Mouse (Mus musculus) fat pad, adult 2 months (tissue): ENCODE measurements at regions not wholly inside any gene's neighbourhood (a gene's known extent, or its start where the extent isn't known, plus 50 kb on each side); places are given as distances from the start of the nearest gene placed in this dataset.

Source experiments
- DNase-seq: peaks from one replicate; pipeline ENCODE4 v3.0.0-alpha.2; 2011; ENCODE audit warnings: low read depth, low spot score; ENCODE audit errors: extremely low read depth

DNA sequence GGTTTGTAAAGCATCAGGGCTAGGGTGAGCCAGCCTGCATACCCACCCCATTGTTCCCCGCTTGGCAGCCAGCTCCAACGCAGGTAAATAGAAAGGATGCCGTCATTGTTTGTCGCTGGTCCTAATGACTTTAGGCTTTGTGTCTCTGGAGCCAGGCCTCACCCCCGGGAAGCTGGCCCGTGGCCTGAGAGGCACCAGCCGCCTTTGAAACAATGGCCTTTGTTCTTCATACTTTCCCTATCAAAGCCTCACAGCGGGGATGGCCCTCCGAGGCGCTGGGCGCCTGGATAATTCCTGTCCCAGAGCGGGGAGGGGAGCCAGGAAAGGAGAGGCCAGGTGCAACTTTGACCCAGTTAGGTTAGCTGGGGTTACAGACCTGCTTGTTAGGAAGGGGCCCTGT is 495.0 kb downstream of the Med13l start:
- no peak for DNase-seq

DNA sequence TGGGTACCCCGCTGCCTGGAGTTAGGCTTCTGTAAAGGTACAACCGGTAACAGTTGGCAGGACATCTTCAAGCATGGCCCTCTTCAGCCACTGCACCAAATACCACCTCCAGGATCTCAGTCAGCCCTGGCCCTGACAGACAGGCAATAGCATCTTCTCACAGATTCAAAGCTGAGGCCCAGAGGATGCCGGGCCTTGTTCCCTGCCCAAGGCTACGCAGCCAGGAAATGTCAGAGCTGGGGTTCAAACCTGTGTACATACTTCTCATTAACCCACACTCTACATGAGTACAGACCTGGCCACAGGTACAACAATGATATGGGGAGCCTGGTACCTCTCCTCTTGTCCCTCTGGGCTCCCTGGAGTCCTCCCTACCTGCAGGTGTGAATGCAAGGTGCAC is 497.3 kb downstream of the Med13l start:
- no peak for DNase-seq

DNA sequence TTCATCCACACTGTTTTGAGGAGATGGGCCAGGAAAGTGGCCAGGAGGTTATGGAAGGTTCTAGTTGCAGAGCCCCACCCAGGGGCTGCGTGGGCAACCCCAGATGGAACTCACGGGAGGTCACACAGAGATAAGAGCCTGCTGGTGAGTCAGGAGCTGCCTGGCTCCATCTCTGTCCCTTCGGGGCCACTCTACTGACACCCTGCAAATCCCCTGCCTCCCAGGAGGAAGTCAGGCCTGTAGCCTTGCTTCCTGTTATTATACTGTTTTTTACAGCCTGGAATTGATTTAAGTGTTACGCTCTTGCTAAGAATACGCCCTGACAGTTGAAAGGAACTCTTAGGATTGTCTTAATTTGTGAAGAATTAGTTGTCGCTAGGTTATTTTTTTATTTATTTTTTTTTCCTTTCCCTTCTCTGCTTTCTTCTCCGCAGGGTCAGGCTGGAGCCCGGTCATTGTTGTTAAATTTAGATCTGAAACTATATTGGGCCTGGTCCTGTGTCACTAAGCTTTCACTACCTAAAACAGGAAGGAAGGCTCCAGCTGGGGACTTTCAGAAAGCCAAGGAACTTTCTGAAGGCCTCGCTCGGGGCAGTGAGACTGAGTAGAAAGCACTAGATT is 497.9 kb downstream of the Med13l start:
- DNase-seq = no peak

DNA sequence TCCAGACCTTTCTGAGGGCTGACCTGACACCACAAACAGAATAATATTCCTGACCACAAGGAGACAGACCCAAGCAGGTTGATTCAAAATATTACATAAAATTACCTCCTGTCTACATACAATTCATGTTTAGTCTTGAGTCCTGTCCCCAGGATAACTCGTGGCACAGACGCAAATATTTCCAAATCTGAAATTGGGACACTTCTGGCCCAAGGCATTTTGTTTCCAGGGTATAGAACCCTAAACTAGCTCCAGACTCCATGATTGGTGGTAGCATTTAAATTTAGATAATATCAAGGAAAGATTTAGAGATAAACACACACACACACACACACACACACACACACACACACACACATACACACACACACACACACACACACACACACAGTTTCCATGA is 498.7 kb downstream of the Med13l start:
- peak; percentile 59 for DNase-seq

DNA sequence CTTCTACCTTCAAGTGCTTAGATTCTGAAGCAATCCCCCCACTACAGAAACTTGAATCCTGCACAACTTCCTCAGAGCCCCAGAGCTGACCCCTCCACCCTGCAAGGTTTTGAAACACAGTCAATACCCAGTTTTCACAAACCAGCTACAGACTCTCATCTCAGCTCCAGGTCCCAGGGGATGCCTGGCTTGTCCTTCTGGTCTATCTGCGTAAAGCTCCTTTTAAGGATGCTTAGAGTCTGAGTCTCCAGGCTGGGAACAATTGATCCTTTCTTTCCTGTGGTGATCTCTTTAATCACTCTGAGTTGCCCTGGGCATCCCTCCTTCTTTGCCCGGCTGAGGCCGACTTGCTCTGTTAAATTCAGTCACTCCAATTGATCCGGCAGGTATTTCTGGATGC is 500.4 kb downstream of the Med13l start:
- no peak for DNase-seq

DNA sequence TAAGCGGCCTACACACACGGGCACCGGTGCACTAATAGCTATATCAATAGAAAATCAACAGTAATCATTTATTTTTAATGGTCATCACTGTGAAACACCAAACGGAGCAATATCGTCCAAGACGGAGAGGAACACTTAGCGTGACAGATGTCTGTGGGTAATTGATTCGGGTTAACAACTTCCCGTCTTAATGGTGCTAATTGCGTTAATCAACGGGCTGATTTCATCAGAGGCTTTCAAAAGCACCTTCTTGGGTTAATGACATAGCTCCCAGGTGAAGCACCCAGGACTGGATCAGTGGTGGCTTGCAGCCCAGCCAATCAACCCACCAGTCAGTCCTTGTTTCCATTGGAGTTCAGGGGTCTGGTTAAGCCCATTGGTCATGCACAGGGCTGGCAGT is 502.0 kb downstream of the Med13l start:
- no peak for DNase-seq

DNA sequence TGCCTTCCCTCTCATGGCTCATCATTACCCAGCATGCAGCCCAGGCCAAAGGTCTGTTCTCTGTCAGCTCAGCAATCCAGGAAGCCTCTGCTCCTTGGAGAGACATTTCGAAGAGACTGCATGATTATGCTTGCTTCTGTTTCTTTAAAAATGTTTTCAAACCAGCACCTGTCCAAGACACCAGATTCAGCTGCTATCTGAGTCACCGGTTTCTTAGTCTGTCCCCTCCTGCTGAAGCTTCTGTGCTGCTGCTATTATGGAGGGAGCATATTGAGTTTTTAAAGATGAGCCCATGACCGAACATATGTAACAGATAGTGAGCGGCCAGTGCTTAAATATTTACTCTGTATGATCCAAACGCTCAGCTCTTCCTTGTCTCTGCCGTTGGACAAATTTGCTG is 506.2 kb downstream of the Med13l start:
- DNase-seq = no peak

DNA sequence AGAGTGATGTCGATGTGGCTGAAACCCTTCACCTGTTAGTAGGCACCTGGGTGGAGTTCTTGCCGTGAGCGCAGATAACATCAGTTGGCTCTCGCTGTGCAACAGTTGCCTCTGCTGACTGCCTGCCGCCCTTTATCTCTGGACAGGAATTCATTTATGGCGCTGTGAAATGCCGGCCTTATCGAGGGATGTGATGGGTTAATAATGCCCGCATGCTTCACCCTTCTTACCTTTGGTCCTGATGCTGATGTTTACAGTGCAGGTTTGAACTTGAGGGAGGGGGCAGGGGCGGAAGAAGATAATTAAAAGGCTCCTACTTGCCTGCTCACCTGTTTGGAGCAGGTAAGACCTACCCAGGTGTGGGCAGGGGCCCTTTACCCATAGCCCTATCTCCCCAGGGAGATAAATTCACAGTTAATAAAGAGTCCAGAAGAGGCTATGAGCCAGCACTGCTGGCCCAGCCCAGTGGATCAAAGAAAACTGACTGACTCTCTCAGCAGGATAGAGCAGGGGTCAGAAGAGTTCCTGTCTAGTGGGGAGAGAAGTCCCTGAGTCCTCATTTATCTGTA is 509.4 kb downstream of the Med13l start:
- no peak for DNase-seq

DNA sequence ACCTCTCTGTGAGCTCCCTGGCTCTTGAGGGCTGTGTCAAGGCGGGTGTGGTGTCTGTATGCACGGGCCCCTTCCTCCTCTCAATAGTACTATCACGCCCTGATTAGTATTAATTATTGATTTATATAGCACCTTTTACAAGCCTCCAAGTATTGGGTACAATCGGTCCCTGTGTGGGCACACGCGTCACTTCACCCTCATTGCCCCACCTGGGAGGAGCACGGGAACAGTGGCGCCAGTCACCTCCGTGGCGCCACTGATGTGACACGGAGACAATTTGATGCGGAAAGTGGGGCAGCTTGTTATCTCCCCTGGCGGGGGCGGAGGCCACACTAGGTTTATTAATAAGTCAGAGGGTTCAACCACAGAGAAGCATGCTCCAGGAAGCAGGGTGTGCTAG is 512.2 kb downstream of the Med13l start:
- DNase-seq = no peak

DNA sequence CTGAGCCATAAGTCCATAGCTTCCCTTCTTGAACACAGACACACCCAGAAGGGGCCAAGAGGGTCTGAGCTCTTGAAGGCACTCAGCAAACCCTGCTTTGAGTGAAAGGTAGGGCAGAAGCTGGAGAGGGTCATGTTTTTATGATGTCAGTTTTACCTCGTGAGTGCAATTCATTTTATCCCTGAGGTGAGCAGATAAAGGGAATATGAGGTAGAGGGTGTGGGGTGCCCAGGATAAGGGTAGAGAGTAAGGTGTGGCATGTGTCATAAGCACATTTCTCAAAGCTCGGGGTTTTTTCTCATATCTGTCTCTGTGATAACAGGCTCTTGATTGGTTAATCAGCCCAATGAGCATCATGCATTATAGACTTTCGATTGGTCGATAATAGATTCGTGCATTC is 520.3 kb downstream of the Med13l start:
- DNase-seq = no peak

DNA sequence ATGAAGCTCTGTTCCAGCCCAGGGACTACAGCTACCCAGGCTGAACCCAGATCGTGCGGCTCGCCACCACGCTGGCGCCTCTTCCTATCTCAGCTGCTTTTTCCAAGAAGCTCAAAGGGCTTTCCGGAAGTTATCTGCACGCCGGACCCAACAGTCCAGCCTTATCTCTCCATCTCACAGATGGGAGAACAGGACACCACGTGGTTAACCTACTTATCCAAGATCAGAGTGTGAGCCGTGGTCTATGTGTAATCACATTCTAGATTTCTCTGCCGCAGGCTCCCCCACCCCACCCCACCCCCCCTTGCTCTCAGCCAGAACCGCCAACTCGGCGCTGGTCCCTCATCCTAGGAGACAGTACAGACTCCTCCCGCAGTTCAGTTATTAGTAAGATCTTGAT is 522.4 kb downstream of the Med13l start:
- DNase-seq = no peak

DNA sequence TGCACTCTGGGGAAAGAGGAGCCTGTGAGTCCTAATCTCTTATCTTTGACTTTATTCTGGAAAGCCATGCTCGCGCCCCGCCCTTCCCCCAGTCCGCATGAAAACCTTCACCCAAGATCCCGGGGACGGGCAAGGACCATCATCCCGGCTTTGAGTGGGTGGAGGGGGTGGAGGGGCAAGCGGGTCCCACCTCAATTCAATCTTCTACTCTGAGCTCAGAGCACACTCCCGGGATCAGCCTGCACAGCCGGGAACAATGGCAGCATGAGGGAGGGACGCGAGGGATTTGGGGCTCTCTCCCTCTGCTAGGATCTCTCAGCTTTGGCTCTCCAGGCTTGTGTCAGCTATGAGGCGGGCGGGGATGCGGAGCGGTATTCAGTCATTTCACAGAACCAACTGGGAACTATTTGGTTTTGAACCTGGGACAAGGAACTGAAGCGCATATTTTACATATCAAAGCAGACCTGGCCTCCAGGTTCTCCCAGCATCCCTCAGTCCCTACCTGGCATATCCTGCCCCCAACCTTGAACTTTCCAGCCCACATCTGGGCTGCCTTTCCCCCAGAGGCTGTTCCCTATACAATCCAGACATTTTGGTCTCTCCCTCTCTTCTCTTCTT is 537.2 kb downstream of the Med13l start:
- no peak for DNase-seq

DNA sequence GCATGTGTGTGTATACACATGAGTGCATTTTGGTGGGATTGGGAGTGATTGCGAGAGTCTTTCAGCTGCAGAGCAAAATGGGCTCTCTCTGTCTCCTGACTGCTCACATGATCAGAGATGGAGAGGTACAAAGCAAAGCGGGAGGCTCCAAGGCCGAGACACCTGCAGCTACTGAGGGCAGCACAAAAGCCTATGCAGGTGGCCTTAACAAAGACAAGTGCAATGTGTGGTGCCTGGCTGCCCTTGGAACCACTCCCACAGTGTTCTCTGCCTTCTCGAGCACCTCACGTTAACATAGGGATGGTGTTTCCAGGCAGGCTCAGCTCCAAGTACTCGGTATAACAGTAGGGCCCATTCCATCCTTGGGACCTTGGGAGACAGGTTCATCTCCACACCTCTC is 539.3 kb downstream of the Med13l start:
- DNase-seq = no peak

DNA sequence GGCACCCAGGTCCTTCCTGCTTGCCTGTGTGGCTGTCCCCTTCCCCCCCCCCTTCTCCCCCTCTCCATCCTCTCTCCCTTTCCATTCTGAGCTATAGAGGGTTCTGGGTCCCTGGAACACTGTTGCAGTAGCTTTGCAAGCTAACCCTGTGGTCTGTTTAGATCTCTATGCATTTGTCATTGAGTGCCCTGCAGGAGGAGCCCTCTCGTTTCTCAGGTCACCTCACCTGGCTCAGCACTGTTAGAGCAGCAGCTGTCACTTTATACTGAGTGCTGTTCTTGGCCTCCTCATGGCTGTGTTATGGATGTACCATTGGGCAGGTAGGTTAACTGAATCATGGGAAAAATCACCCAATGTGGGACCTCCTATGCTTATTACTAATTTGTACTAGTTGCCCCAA is 543.0 kb downstream of the Med13l start:
- DNase-seq = no peak

DNA sequence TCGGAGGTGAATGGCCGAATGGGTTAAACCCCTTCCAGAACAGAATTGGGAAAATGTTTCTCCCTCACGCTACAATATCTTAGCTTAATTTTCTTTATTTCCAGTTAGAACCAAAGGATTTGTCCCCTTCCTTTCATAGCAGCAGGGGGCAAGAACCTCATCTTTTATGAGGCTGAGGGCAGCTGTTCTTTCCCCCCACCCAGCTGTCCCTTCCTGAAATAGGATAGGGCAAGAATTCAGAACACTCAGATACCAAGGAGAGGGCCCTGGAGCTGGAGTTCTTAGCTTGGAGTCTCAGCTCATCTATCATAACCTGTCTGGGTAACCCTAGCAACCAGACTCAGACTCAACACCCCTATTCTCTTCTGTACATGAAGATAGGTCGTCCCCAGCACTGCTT is 547.4 kb downstream of the Med13l start:
- no peak for DNase-seq

DNA sequence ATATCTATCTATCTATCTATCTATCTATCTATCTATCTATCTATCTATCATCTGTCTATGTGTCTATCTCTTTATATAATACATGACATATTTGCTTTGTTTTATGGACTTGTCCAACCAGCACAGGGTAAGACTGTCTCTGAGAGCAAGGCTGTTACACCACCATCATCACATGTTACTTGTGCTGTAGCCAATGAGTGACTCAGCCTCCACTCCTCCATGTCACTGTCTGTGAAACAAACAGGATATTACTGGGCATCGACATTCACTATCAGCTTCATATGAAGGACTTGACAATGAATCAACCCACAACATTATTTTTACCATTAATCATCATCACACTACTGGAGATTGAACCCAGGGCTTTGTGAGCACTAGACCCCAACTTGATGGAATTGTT is 549.0 kb downstream of the Med13l start:
- DNase-seq = no peak

DNA sequence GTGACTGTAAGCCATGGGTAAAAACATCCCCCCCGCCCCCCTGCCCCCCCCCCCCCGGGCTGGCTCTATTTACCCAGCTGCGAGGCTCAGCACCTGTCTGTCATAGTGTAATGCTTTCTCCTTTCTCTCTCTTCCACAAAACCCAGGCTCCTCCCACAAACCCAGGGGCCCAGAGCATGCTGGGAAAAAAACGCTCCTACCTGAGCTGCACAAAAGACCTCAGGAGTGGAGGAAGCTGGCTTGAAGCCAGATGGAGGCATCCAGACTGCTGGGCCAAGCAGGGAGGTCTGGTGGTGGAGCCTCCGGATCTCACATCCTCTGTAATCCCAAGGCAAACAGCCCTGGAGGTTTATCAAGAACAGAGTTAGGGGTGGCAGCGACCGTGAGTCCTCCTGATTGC is 553.6 kb downstream of the Med13l start:
- no peak for DNase-seq

DNA sequence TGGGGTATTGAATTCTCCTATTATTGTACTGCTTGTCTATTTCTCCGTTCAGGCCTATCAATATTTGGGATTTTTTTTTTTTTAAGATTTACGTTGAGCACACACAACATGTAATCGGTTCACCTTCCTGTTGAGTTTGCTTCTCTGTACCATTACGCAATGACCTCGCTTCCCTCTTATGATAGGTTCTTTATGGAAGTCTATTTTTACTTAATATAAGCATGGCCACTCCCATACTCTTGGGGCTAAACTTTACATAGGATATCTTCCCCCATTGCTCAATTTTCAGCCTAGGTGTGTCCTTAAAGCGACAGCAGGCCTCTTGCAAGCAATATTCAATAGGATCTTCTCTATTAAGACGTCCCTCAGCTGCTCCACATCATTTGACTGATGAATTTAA is 544.7 kb upstream of the Tbx3 start:
- DNase-seq = no peak

DNA sequence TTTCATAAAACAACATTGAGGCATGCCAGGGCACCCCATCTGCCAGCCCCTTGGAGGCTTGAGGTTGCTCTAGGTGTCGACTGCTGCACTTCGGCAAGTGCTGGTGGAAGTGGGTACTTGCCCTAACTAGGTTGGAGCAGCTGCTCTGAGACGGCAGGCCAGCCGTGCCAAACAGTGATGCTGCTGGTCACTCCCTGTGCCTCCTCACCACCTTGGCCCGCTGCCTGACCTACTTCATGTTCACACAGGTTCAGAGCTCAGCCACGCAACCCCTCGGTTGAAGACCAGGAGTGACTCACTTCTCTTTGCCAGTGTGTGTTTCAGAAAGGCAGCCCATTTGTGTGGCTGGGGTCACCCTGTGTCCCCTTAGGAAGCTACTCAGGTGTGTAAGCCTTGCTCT is 540.3 kb upstream of the Tbx3 start:
- no peak for DNase-seq

DNA sequence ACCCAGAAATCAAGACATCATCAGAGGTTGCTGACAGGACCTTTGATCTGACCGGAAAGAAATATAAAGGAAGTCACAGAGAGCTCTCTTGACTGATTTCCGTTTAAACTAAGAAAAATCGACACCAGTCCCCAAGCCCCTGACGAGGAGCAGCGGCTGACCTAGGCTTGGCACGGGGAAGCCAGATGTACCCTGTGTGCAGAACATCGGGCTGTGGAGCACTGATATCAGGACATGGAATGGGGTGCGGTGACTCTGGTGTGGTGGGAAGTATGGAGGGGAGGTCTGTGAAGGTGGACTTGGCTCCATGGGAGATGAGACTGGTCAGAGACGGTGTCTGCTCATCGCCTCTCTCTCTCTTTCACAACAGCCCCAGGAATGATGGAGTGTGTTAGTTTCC is 539.0 kb upstream of the Tbx3 start:
- no peak for DNase-seq

DNA sequence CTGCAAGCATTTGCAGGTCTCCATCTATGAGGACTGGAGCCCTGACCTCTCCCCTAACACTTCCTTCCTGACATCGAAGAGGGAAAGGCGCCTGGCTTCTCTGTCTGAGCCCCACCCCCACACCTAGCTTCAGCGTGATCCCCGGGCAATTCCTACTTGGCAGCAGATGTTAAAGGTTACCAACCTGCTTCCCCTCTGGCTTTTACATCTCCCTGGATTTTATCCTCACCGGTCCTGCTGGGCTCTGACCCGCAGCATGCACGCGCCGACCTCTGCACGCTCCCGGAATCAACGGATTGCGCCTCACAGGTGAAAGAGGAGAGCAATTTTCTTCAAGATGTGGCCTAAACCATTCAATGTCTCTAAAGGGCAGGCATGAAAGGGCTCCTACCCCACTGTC is 537.1 kb upstream of the Tbx3 start:
- no peak for DNase-seq

DNA sequence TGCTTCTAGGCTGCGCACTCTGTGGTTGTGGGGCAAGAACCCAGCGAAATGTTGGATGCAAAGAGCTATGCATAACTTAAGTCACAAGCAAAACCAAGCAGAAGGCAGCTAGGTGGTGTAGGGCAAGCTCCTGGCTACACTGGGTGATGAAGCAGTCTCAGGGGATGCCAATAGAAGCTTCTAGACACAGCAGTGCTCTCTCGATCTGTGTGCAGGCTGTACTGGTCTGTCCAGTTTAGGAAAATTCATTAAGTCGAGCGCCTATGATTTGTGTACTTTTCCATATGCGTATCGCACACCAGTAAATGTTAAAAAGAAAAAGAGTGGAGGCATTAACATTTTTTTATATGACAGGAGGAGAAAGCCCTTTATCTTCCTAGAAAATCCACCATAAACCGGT is 533.6 kb upstream of the Tbx3 start:
- DNase-seq = no peak

DNA sequence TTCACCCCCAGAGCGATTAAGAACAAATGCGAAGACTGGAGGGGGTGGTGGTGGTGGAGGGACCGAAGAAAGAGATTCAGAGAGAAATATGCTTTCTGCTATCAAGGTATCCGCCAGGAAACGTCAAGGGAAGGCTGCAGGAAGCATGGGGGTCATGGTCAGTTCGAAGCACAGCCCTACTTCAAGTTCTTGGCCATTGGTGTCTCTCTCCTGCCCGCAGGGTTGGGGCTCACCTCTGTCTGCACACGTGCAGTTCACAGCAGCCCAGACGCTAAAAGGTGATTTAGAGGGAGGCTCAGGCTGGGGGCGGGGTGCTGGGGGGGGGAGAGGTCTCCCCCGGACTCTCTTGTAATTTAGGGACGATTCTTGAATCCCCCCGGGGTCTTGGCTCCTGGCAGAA is 533.1 kb upstream of the Tbx3 start:
- DNase-seq = no peak
